Mouse (Mus musculus) liver, postnatal 0 days (tissue): ENCODE data around the gene Vcl.

Experiments
- CTCF ChIP-seq: sonication (generic); IDR thresholded peaks from 2 replicates; pipeline ENCODE4 v1.5.1; 2016; ENCODE audit warnings: antibody characterized with exemption, low read depth
- EP300 ChIP-seq: IDR thresholded peaks from 2 replicates; pipeline ENCODE4 v1.6.1; 2016; ENCODE audit warnings: antibody characterized with exemption, low read depth, mild to moderate bottlenecking

- no peak for TF ChIP-seq CTCF
- 0 out of 2 replicates have a peak, but pooled peaks have one; percentile 22 for TF ChIP-seq EP300
Measured at GRCm38 (mm10) chr14:20985482-20985881, 56.3 kb downstream of the Vcl start.
